Mouse (Mus musculus) thymus, postnatal 10 days (tissue): ENCODE measurements at regions not wholly inside any gene's neighbourhood (a gene's known extent, or its start where the extent isn't known, plus 50 kb on each side); places are given as distances from the start of the nearest gene placed in this dataset.

Experiments used
- DNase-seq, 2 experiments: peaks; one replicate each; pipeline ENCODE4 v3.0.0; 2021; ENCODE audit warnings: low spot score in 2 of 2

DNA sequence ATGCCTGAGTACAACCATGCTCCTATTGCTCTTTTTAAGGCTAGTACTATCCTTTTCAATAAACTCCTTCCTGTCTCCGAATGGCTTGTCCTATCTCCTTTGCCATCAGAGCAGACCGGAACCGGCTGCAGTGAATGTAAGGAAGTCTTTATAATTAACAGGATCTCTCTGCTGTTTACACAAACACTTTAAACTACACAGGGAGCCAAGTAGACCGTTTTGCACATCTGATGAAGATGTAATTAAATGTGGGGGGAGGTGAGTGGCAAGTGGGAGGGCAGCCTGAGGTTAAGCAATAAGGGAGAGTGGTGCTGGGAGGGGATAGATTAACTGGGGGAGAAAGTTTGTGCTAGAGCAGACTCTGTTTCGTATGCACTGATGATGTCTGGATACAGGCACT is 561.9 kb downstream of the Dhx35 start:
- no peak for DNase-seq

DNA sequence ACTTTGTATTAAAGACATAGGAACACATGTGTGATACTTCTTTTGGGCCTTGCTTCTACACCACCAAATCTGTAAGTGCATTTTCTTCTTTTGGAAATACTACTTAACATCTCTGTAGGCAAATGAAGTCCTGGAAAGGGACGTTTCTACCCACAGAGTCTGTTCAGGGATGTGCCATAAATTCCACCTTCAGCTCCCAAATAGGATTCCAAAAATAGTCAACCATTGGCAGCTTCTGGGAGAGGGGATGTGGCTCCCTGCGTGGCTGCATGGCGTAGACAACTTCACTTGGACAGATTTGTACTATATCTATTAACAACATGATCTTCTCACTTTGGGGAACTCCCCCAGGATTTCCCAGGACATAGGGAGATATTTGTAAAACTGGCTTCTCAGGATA is 566.8 kb downstream of the Dhx35 start:
- DNase-seq, result no peak

DNA sequence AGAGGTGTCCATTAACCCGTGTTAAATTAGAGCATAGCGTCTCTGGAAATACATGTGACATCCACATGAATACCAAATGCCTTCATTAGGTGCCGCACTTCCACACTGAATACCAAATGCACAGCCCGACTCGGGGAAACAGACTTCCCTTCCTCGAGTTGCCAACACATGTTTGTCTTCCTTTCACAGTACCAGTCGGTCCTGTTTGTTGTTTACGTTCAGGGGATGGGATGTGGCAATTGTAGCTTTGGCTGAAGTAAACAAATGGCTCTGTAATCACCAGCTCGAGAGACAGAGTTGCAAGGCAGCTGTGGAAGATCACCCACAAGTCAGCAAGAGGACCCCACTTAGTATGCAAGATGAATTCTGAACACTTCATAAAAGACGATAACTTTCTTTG is 598.3 kb downstream of the Dhx35 start:
- DNase-seq, result no peak

DNA sequence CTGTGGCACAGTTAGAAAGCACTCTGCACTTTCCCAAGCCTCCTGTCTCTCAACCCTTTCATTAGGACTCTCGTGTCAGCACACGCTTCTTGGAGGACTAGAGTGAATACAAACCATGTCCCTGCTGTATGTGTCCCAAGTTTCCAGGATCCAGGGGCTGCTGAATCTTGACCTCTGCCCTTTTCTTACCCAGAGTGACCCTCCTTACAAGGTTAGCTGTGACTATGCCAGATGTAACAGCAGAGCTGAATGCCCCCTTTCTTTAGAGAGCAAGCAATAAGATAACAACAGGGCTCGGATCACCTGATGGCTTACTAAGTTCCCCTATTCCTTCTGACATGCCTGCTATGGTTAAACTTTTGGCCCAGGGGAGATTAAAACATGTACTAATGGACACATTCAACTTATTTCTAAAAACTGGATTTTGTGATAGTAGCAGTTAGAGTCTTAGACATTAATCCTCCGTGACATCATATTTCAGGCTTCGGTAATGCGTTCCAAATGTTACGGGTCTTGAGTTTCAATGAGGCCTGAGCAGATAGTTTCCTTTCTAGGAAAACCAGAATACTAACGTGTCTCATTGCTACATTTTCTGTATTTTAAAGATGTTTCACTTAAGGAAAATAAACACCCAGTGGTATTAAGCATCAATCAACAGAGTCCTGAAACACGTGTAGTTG is 607.0 kb downstream of the Dhx35 start:
- no peak for DNase-seq

DNA sequence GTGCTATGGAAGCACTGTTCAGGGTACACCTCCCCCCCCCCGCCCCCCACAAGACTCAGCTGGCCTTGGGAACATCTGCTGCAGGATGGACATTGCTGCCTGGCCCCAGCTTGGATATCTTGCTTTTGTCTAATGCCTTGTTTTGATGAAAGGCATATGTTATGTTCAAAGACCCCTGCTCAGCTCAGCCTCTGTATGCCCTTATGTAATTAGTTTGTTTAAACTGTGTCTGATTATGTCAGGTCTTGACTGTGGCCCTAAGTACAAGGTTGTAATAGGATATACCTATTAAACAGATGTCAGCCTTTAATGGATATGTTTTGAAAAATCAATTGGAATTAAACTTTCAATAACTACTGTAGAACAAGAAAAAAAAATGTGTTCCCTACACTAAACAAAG is 610.3 kb downstream of the Dhx35 start:
- DNase-seq, result no peak

DNA sequence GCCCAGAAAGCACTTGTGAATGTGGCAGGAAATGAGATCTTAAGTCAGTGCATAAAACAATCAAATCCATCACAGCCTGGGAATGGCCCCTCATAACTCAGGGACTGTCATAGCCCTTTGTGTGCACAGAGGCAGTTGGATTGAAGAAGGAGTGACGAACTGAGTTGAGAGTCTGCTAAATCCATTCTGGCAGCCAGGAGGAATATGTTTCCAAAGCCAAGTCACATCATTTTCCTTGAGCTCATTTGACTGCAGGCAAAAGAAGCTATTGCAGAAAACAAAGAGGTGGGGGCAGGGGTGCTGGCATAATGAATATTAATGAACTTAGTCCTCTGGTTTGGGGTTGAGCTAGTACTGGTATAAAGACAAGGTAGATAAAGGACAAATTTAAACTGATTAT is 620.0 kb downstream of the Dhx35 start:
- no peak for DNase-seq

DNA sequence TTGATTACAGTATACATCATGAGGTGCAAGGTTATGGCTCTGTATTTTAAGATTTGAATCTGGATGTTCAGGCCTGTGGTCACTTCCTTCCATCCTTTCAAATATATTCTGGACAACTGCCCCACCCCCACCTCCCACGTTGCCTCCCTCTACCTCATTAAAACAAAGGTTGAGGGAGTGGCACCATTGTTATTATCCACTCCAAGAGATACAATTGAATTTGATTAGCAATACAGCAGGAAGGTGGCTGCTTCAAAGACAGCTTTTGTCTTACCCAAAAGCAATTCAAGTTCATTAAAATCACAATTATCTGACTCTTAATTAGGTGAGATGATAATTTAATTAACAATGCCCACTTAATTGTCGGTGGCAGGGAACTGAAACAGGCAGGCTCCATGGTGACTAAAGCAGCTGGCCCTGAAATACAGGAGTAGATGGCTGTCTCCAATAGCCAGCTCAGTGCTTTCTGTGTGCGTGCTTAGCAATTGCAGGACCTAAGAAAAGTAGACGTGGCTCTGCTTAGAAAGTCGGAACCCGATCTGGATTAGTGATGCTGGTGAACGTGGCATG is 623.8 kb downstream of the Dhx35 start:
- no peak for DNase-seq

DNA sequence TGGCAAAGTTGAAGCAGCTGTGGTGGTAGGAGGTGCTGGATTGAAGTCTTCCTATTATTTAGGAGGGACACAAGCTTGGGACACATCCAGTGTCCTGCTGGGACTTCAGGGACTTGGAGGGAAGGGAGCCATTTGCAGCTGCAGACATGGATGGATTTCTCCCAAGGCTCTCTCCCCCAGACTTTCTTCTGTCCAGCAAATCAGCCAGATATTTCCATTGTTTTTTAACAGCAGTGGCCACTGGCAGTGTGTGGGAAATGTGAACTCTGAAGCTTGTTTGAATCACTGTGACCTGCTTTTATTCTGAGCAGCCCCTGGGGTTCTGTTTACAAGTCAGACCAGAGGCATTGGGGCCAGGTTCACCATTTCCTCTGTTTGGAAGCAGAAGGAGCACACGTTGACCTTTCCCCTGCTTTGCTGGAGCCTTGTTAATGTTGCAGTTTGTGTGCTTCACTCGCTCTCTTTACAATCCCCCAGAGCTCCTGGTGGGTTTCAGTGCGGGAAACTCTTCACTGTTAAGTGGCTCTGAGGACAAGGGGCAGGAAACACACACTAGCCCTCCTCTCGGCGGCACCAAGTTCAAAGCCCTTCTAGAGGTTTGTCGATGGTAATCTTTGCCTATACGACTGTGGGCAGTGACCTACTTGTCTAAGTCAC is 627.8 kb downstream of the Dhx35 start:
- no peak for DNase-seq

DNA sequence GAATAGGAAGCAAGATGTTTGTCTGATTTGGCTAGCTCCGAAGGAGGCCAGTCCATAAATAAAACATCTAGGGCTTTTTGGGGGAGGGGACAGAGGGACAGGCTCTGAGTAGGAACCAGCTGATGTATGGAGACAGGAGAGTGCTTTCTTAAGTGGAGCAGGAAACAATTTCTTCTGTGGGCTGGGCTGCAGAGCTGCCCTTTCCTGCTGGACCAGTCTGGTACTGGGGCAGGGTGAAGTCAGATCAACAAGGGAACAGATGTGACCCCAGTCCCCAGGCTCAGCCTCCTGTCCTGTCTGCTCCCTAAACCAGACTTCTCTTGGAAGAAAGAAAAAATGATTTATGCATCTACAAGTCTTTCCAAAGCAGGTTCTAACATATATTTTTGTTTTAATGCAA is 633.6 kb downstream of the Dhx35 start:
- DNase-seq, result no peak

DNA sequence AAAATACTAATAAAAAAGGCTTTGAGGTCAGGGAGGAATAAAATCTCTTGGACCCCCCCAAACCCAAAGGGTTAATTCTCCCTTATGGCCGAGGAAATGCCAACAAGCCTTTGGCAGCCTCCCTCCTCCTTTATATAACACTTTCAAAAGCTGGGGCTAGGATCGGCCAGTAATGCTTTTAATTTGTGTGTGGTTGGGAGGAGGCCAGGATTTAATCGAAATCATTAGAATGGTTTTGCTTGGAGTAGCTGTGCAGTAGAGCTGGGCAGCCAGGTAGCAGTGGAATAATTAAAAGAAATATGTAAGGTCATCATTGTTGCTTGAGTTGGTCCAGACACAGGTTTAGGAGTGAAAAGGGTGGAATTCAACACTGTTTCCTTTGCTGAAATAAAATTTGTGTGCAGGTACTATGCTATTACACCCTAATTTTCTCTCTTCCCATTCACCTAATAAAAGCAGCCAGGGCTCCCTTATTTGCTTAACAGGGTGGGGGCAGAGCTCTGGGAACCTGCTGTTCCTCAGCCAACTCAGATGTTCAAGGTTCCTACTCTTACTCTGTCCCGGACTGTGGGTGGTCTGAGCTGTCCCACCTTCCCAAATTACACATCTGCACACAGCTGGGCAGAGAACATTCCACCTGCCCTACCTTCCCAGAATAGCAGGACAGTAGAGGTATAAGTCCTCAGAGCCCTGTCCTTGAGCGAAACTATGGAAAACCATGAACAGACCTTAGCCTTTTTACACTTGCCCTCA is 636.1 kb downstream of the Dhx35 start:
- DNase-seq, result no peak

DNA sequence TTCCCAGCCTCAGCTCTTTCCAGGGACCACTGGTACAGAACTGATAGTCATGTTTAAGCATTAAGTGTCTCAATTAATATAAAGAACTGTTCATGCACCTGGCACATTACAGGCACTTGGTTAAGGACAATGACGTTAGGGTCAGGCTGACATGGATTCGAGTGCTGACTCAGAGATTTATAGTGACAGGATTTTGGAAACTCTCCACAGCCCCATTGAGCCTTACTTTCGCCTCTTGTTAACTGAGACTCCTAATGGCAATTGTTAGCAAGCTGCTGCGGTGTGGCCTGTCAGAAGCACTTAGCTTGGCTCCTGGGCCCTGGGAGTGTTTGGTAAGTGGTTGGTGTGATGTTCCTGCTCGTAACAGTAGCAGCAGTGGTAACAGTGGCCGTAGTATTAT is 644.4 kb downstream of the Dhx35 start:
- DNase-seq, result no peak

DNA sequence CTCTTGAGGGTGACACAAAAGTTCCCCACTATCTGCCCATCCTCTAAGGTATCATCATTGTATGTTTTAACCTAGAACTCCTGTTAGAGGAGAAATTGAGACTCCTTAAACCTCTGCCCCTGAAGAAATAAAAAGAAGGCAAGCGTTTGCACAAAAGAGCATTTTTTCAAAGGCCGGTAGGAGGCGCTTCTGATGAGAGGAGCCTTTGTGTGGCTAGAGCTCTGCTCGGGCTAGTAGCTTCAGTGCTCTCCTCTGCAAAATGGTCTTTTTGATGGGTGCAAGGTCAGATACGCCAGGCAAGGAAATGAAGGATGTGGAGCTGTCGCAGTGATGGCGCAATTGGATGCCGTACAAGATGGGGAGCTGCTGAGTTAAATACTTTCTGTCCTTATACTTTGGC is 649.0 kb downstream of the Dhx35 start:
- no peak for DNase-seq

DNA sequence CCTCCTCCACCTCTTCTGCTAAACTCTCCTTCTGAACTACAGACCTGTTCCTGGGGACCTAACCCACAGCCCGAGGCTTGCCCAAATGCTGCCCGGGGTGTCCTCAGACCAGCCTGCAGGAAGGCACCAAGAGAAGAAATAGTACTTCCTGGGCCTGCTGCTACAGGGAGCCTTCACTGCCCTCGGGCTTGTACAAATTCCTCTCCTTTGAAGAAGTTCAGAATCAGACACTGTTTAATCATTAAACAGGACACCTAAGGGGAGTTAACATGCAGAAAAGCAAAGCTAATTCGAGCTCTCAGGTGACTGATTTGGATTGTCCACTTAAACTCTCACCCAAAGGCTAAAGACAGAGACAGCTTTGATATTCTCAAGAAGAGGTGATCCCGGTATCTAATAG is 651.8 kb downstream of the Dhx35 start:
- DNase-seq, result no peak

DNA sequence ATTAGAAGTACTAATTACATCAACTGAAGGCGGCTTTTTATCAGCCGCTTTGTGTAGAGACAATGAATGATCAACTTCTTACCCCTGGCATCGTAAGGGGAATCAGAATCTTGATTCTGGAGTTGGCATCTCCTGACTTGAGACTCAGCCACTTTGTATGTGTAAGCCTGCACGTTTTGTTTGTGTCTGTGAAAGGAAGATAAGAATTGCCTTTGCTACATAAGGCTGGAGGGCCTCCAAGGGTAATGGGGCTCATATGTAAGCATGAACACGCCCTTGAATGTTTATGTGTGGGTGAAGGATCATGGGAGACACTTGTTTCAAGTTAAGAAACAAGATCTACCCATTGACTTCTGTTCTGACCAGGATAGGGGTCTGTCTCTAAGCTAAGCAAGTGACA is 652.3 kb downstream of the Dhx35 start:
- no peak for DNase-seq

DNA sequence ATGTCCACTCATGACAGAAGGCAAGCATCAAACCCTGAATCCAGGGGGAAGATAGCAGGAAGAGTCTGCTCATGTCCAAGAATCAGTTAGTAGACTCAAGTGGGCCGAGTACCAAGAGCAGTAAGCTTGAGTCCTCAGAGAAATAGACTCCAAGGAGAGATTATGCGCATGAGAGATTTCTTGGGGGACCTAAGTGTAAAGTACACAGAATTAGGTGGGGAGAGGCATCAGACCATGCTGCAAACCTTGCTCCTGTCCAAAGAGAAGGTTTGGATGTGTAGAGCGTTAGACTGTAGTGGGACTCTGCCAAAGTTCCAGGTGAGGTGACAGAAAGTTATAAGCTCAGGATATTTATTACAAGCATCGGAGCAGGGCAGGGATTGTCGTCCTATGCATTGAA is 654.4 kb downstream of the Dhx35 start:
- DNase-seq, result no peak

DNA sequence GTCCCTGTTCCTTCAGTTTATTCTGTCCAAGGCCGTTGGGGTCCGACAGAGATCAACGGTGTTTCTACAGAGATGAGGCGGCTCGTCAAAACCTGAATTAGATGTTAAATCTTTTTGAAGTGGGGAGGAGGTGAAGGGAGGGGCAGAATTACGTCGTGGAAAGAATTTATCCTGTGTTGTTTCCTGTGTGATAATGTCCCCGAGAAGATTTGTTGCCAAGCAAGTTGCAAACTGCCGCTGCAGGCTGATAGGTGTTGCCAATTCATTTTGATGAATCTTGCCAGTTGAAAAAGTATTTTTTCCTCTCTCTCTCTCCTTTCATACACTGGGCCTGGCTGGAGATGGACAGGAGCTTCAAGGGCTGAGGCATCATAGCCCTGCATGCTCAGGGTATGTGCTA is 656.8 kb downstream of the Dhx35 start:
- DNase-seq, result no peak

DNA sequence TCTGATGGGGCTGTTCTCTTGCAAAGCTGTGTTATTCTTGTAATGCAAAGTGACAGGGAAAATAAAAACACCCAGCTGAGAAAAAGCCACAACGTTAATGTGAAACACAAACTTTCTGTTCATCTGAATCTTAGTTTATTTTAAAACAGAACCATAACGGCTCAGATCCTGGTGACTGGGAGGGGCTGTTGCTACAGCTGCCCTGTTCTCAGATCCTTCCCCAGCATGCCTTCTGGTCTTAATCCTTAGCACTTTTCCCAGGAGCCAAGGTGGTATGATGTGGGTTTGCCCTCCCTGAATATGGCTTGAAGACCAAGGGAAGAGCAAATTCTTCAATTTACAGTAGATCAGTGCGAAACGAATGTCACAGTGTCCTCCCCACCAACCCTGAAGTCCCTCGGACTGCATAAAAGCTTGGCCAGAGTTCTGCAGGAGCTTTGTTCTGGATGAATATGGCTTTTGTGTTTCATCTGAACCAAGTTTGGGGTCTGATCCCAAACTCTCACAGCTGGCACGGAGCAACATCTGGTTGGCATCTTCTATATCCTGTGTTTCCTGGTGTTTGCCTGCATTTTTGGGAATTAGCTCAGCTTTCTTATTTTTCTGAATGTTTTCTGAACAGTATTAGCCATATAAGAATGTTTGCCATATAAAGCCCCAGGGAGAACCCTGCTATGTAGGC is 686.9 kb downstream of the Dhx35 start:
- no peak for DNase-seq

DNA sequence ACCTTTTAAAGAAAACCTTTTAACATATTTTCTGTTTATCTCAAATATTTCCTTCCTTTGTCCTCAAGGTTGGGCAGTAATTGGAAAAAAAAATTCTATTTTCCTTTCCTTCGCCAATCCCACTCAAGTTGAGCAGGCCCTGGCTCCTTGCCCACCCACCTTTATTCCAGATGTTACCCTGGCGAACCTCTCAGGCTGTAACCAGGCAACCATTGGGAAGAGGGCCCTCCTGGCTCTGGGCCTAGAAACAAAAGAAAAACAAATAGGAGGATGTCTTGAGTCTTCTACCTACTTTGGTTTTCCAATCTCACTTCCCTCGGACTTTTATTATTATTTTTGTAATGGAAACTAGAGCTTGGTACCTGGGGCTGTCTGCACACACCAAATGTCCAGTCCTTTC is 696.5 kb downstream of the Dhx35 start:
- no peak for DNase-seq

DNA sequence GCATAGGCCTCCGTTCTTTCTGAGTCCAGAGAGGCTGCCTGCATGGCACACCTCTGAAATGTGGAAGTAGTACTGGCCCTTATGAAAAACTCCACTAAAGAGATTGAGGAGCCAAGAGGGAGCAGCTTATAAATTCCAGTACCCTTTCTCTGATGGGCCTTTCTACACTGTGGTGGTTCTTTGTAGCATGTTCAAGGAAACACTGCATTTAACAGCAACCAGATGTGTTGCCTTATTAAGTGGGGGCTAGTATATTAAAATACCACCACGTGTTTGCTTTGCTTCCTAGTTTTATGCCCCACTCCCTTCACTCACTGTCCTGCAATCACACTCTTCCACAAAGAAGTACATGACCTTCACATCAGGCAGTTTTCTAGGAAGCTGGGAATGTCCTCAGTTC is 704.1 kb downstream of the Dhx35 start:
- no peak for DNase-seq

DNA sequence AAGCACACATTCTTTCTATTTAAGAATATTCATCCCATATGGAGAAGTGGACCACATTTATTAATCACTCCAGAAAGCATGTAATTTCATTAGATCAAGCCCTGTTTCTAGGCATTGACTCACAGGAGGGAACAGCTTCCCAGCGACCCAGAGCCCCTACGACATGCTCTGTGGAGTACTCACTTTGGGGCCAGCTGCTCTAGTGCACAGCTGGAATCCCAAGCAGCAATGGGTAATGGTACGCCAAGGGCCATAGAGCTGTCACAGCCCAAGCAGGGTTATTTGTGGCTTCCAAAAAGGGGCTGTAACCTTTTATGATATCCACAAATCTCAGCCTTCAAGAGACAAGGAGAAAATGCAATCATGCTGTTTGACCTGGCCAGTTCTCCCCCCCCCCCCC is 706.4 kb downstream of the Dhx35 start:
- DNase-seq, result no peak

DNA sequence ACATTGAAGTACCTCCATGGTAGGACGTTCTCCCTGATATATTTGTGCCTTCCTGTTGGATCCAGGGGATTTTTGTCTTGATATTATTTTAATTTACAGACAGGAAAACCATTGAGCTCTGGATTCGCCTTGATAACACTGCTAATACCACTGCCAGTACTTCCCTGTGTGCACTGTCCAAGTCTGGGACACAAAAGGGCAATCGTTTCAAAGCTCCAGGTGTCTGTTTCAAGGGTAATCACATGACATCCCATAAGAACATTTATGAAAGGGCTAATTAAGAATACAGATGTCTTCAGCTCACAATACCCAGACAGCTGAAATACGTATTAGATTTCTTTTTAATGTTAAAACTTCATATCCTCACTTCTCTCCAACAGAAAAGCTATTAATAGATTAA is 724.5 kb downstream of the Dhx35 start:
- DNase-seq, result no peak

DNA sequence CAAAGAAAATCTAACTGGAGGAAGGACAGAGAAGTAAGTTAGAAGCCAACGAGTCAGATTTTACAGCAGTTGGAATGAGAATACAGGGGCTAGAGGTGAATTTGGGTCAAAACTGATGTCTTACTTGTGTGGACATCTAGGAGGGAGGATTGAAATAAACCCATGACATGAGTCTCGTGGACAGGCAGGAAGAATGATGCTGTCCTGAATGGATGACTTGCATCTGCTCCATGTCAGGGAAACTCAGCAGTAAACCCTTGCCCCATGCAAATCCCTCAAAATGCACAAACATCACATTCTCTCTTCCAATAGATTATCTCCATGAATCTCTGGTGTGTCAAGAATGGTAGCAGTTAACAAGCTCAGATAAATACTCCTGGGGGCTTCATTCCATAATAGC is 729.1 kb downstream of the Dhx35 start:
- no peak for DNase-seq
